In the genomic region with DNA sequence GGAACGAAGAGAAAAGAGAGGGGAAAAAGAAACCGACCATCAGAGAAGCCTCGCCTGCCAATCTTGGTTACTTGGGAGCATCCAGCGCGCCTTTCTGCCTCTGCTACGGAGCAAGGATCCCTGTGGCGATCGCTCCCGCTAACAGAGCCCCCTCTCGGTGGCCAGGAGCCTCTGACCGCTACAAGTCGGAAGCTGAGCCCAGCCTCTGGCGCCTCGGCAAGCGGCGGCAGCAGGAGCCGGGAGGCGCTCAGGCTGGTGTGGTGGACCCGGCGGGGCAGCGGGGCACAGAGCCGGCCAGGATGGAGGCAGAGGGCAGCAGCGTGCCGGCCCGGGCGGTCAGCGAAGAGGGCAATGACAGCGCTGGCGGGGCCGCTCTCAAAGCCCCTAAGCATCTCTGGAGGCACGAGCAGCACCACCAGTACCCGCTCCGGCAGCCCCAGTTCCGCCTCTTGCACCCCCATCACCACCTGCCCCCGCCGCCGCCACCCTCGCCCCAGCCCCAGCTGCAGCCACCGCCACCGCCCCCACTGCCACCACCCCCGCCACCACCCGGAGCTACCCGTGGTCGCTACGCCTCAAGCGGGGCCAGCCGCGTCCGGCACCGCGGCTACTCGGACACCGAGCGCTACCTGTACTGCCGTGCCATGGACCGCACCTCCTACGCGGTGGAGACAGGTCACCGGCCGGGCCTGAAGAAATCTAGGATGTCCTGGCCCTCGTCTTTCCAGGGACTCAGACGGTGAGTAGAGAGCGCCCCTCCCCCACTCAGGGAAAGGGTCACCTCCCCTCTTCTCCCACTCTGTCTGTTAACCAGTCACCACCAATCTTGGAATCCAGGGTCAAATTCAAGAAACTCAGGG, we compare ENCODE assay signal across 8 mouse cellular contexts.
DNase-seq lines count a peak whose midpoint lies in the region; ATAC-seq and TF ChIP-seq lines count a peak whose summit lies in the region.

No protein-coding gene starts in this region.

- WGBS in embryonic facial prominence, embryonic 15.5 days = under 1% methylated on average over 54 of the region's 63 CpGs
- 0% methylated on average over 59 of the region's 63 CpGs for WGBS in hindbrain, embryonic 13.5 days
- WGBS in stomach, embryonic 16.5 days = under 1% methylated on average over 52 of the region's 63 CpGs

- TF ChIP-seq CTCF in left cerebral cortex, adult 2 months (IDR thresholded peaks at IDR 0.05) = peak; percentile 56

- peaks cover 16% of the 10 kb centered on the region for H3K4me1 ChIP-seq in embryonic facial prominence, embryonic 15.5 days
- peaks cover 11% of the 10 kb centered on the region for H3K4me1 ChIP-seq in hindbrain, embryonic 13.5 days (replicated peaks)
- H3K4me1 ChIP-seq in stomach, embryonic 16.5 days (ENCODE audit: control insufficient read depth, insufficient read depth, low read length) = peaks cover 7% of the 10 kb centered on the region

- H3K27me3 ChIP-seq in embryonic facial prominence, embryonic 15.5 days = peaks cover 39% of the 10 kb centered on the region
- H3K27me3 ChIP-seq in hindbrain, embryonic 13.5 days = peaks cover 12% of the 10 kb centered on the region; the same call in 1 of the 2 replicates
- peaks cover 21% of the 10 kb centered on the region for H3K27me3 ChIP-seq in stomach, embryonic 16.5 days (ENCODE audit: control insufficient read depth, insufficient read depth, low read length)

- intact Hi-C loops in left cerebral cortex, adult 2 months (cut with DNase I) = loop anchor here (2.0 to 5.0 kb wide), 2 partner anchors 64 to 92 kb away; no protein-coding TSS in a partner anchor

- peak; percentile 2 for DNase-seq in CD4-positive, CD25-positive, alpha-beta regulatory T cell, adult 2 months (ENCODE audit: low read depth, low spot score)
- peak; percentile 35 for DNase-seq in adrenal gland, postnatal 14 days
- DNase-seq in left cerebral cortex, adult 2 months (ENCODE audit: extremely low spot score in 1 of 2, low spot score in 2 of 2) = peak; percentile 64 to 69
- DNase-seq in mesoderm, embryonic 11.5 days (ENCODE audit: low read depth, low spot score) = peak; percentile 78

- H3K4me3 ChIP-seq in embryonic facial prominence, embryonic 15.5 days (replicated peaks) = peak overlapping the region; percentile 44
- H3K4me3 ChIP-seq in hindbrain, embryonic 13.5 days = peak overlapping the region; percentile 74
- H3K4me3 ChIP-seq in left cerebral cortex, adult 2 months = peak overlapping the region; percentile 78
- H3K4me3 ChIP-seq in stomach, embryonic 16.5 days (replicated peaks; ENCODE audit: low read length) = peak overlapping the region; percentile 40

- ATAC-seq in CD4-positive, CD25-positive, alpha-beta regulatory T cell, adult 4 months = no peak
- peak; percentile 54; the same call in 1 of the 2 replicates for ATAC-seq in embryonic facial prominence, embryonic 15.5 days (ENCODE audit: insufficient number of reproducible peaks, low FRiP score, low TSS enrichment, low read depth)
- peak; percentile 79 for ATAC-seq in hindbrain, embryonic 13.5 days (ENCODE audit: low FRiP score)
- ATAC-seq in stomach, embryonic 16.5 days (ENCODE audit: insufficient read depth, low FRiP score) = peak; percentile 47; the same call in 1 of the 2 replicates

- H3K4me2 ChIP-seq in embryonic facial prominence, embryonic 15.5 days (replicated peaks) = peak overlapping the region; percentile 89
- H3K4me2 ChIP-seq in hindbrain, embryonic 13.5 days = peak overlapping the region; percentile 89
- H3K4me2 ChIP-seq in stomach, embryonic 16.5 days (ENCODE audit: low read depth, low read length) = peak overlapping the region; percentile 61

- no peaks in the 10 kb centered on the region for H3K36me3 ChIP-seq in embryonic facial prominence, embryonic 15.5 days
- H3K36me3 ChIP-seq in hindbrain, embryonic 13.5 days = no peaks in the 10 kb centered on the region
- H3K36me3 ChIP-seq in stomach, embryonic 16.5 days (ENCODE audit: control insufficient read depth, insufficient read depth, low read length) = no peaks in the 10 kb centered on the region

- no peak overlapping the region for H3K9ac ChIP-seq in embryonic facial prominence, embryonic 15.5 days
- H3K9ac ChIP-seq in hindbrain, embryonic 13.5 days = peak overlapping the region; percentile 87
- no peak overlapping the region for H3K9ac ChIP-seq in stomach, embryonic 16.5 days (ENCODE audit: low read length)

- H3K9me3 ChIP-seq in embryonic facial prominence, embryonic 15.5 days (replicated peaks) = no peaks in the 10 kb centered on the region
- H3K9me3 ChIP-seq in hindbrain, embryonic 13.5 days = no peaks in the 10 kb centered on the region
- H3K9me3 ChIP-seq in stomach, embryonic 16.5 days (replicated peaks; ENCODE audit: control insufficient read depth, low read length) = no peaks in the 10 kb centered on the region

- H3K27ac ChIP-seq in embryonic facial prominence, embryonic 15.5 days (replicated peaks) = no peak overlapping the region
- peak overlapping the region; percentile 79 for H3K27ac ChIP-seq in hindbrain, embryonic 13.5 days
- H3K27ac ChIP-seq in left cerebral cortex, adult 2 months = peak overlapping the region; percentile 96
- no peak overlapping the region for H3K27ac ChIP-seq in stomach, embryonic 16.5 days (ENCODE audit: low read length)

Comparison
In these comparisons a context has a peak if more than half of its experiments do, and no peak if none do; other contexts are left out.
1. DNase-seq: peak in every context shown above with its lines; median percentile 78 in mesoderm, embryonic 11.5 days; 66 in left cerebral cortex, adult 2 months; 35 in adrenal gland, postnatal 14 days; 2 in CD4-positive, CD25-positive, alpha-beta regulatory T cell, adult 2 months.
2. H3K27ac ChIP-seq: peak in hindbrain, embryonic 13.5 days (single experiment) and left cerebral cortex, adult 2 months (single experiment); none in embryonic facial prominence, embryonic 15.5 days (single experiment) and stomach, embryonic 16.5 days (single experiment).
3. Peak in every context shown above with its lines, with median percentiles within 50 percentile points of each other: H3K4me2 ChIP-seq and H3K4me3 ChIP-seq.